Mouse (Mus musculus): ENCODE measurements around the gene Rnf115. TPM values are rescaled to one million over a fixed set of nuclear protein-coding genes. Genes with fewer than 3 reads are reported as not detected.

Gene Rnf115
- polyA plus RNA-seq, 1 experiment from 2014 or later = 36.9 TPM

GRCm38 (mm10) chr3:96787784-96788183 lies 60.3 kb downstream of the Rnf115 start:
- no peak overlapping the region for H3K27ac ChIP-seq (replicated peaks)
- H3K36me3 ChIP-seq = peaks cover 76% of the 10 kb centered on the region
- no peak overlapping the region for H3K4me2 ChIP-seq
- H3K9me3 ChIP-seq = no peaks in the 10 kb centered on the region
- no peaks in the 10 kb centered on the region for H3K4me1 ChIP-seq
- ATAC-seq (ENCODE audit: extremely low read depth, insufficient number of reproducible peaks, low FRiP score, low TSS enrichment) = no peak
- H3K27me3 ChIP-seq (replicated peaks) = no peaks in the 10 kb centered on the region
- no peak overlapping the region for H3K4me3 ChIP-seq
- 84% methylated on average over 1 of the region's 1 CpGs for WGBS
- H3K9ac ChIP-seq = no peak overlapping the region

DNA sequence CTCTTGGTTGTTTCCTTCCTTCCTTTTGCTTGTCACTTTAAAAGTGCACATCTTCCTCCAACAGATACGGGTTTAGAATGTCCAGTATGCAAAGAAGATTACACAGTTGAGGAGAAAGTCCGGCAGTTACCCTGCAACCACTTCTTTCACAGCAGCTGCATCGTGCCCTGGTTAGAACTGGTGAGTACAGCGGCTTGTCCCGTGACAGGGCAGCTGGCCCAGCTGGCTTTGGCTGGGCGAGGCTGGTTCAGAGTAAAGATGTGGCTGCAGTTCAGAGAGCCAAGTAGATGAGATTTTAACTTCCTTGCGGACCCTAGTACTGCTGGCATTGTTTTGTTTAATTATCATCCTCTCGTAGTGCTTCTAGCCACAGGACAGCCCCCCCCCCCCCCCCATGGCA lies 61.0 kb downstream of the Rnf115 start:
- no peak for ATAC-seq (ENCODE audit: extremely low read depth, insufficient number of reproducible peaks, low FRiP score, low TSS enrichment)
- Histone ChIP-seq H3K4me3 (no peak overlapping the region), H3K9me3 (no peaks in the 10 kb centered on the region), H3K4me2 (no peak overlapping the region), H3K27ac (replicated peaks) (no peak overlapping the region), H3K9ac (no peak overlapping the region), H3K27me3 (replicated peaks) (no peaks in the 10 kb centered on the region), H3K4me1 (no peaks in the 10 kb centered on the region), H3K36me3 (peaks cover 83% of the 10 kb centered on the region)
- WGBS = 82% methylated on average over 8 of the region's 8 CpGs

DNA sequence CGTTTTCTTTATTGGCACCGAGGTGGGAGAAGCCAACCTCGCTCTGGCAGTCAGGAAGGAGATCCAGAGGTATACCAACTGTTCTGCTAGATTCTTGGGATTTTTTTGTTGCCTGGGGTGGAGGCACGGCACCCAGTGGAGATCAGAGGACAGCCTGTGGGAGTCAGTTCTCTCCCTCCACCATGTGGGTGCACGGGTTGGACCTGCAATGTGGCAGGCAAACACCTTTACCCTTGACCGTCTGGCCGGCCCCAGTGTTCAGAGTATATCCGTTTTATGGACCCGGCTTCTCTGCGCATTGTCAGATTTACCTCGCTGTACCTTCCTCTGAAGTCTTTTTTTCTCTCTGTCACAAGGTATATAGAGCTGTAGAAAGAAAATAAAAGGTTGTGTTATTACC lies 72.8 kb downstream of the Rnf115 start:
- ATAC-seq (ENCODE audit: extremely low read depth, insufficient number of reproducible peaks, low FRiP score, low TSS enrichment) = no peak
- Histone ChIP-seq H3K27me3 (replicated peaks) (no peaks in the 10 kb centered on the region), H3K9ac (no peak overlapping the region), H3K4me1 (peaks cover 17% of the 10 kb centered on the region), H3K4me2 (no peak overlapping the region), H3K27ac (replicated peaks) (no peak overlapping the region), H3K4me3 (no peak overlapping the region), H3K9me3 (no peaks in the 10 kb centered on the region), H3K36me3 (peaks cover 12% of the 10 kb centered on the region)
- 73% methylated on average over 11 of the region's 11 CpGs for WGBS

DNA sequence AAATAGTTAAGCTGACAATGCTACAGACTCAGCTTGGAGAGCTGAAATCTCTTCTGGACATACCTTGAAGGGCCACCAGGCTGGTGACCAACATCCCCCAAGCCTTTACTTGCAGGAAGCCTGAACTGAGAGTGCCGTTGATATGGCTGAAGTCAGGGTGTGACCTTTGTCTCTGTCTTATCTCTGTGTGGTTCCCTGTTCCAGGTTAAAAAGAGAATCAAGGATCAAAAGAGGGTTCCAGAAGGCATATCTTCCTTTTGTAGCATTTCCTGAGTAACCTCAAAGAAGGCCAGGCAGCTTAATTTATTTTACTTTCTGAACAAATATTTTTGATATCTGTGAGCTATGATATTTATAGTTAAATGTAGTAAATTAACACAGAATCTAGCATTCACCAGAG lies 74.8 kb downstream of the Rnf115 start:
- Histone ChIP-seq H3K36me3 (peaks cover 11% of the 10 kb centered on the region), H3K27me3 (replicated peaks) (no peaks in the 10 kb centered on the region), H3K27ac (replicated peaks) (no peak overlapping the region), H3K4me2 (no peak overlapping the region), H3K9ac (no peak overlapping the region), H3K9me3 (peaks cover 5% of the 10 kb centered on the region; the same call in 1 of the 2 replicates), H3K4me1 (peaks cover 17% of the 10 kb centered on the region), H3K4me3 (no peak overlapping the region)
- ATAC-seq (ENCODE audit: extremely low read depth, insufficient number of reproducible peaks, low FRiP score, low TSS enrichment) = no peak
- WGBS = 24% methylated on average over 1 of the region's 1 CpGs

GRCm38 (mm10) chr3:96808136-96808535 lies 80.7 kb downstream of the Rnf115 start:
- Histone ChIP-seq H3K36me3 (peaks cover 7% of the 10 kb centered on the region; the same call in 1 of the 2 replicates), H3K4me2 (no peak overlapping the region), H3K27me3 (replicated peaks) (peaks cover 19% of the 10 kb centered on the region; the same call in 1 of the 2 replicates), H3K27ac (replicated peaks) (no peak overlapping the region), H3K4me3 (no peak overlapping the region), H3K4me1 (peaks cover 11% of the 10 kb centered on the region), H3K9ac (no peak overlapping the region), H3K9me3 (peaks cover 6% of the 10 kb centered on the region; the same call in 1 of the 2 replicates)
- no peak for ATAC-seq (ENCODE audit: extremely low read depth, insufficient number of reproducible peaks, low FRiP score, low TSS enrichment)
- 65% methylated on average over 3 of the region's 3 CpGs for WGBS

GRCm38 (mm10) chr3:96808651-96809050 lies 81.2 kb downstream of the Rnf115 start:
- 47% methylated on average over 3 of the region's 3 CpGs for WGBS
- H3K4me2 ChIP-seq = no peak overlapping the region
- H3K9me3 ChIP-seq = peaks cover 6% of the 10 kb centered on the region; the same call in 1 of the 2 replicates
- H3K4me1 ChIP-seq = peaks cover 16% of the 10 kb centered on the region
- peaks cover 7% of the 10 kb centered on the region; the same call in 1 of the 2 replicates for H3K36me3 ChIP-seq
- no peak overlapping the region for H3K9ac ChIP-seq
- ATAC-seq (ENCODE audit: extremely low read depth, insufficient number of reproducible peaks, low FRiP score, low TSS enrichment) = no peak
- H3K27ac ChIP-seq (replicated peaks) = no peak overlapping the region
- H3K27me3 ChIP-seq (replicated peaks) = peaks cover 20% of the 10 kb centered on the region; the same call in 1 of the 2 replicates
- no peak overlapping the region for H3K4me3 ChIP-seq

GRCm38 (mm10) chr3:96811232-96811631 lies 83.8 kb downstream of the Rnf115 start:
- H3K4me3 ChIP-seq = no peak overlapping the region
- whole genome bisulfite sequencing = 70% methylated on average over 3 of the region's 3 CpGs
- H3K4me1 ChIP-seq = peaks cover 22% of the 10 kb centered on the region
- H3K36me3 ChIP-seq = 0 out of 2 replicates have a peak, but pooled peaks cover 4% of the 10 kb centered on the region
- no peak overlapping the region for H3K9ac ChIP-seq
- peaks cover 6% of the 10 kb centered on the region; the same call in 1 of the 2 replicates for H3K9me3 ChIP-seq
- H3K27me3 ChIP-seq (replicated peaks) = peaks cover 45% of the 10 kb centered on the region
- no peak for ATAC-seq (ENCODE audit: extremely low read depth, insufficient number of reproducible peaks, low FRiP score, low TSS enrichment)
- H3K4me2 ChIP-seq = no peak overlapping the region
- H3K27ac ChIP-seq (replicated peaks) = no peak overlapping the region

DNA sequence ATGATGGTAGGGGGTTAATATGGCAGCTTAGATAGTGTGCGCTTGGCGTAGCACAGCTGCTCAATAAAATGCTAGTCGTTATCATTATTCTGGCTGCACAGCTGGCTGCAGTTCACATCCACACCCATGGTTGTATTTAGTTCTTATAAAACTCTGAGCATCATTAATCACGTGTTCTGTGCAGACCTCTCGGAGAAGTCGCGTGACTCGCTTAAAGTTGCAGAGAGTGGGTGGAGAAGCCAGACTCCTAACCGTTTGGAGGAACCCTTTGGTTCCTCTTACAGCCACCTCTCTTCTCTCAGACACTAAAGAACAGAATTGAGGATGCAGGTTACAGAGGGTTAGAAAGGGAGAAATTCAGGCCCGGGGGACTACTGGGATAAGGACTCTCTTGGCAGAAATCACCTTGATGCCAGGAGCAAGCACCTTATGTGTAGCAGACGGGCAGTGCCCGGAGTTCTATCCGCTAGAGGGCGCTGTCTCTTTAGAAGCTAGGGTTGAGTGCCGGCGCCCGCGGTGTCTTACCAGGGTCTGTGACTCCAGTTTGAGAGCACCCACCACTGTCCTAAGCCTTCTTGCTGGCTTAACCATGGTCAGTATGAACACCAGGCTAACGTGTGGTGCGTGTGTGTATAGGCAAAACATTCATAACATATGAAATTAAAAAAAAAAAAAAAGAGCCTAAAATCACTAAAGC lies 85.1 kb downstream of the Rnf115 start:
- Histone ChIP-seq H3K27me3 (replicated peaks) (peaks cover 51% of the 10 kb centered on the region), H3K9me3 (no peaks in the 10 kb centered on the region), H3K4me3 (peak overlapping the region; percentile 26), H3K27ac (replicated peaks) (no peak overlapping the region), H3K4me1 (peaks cover 22% of the 10 kb centered on the region), H3K4me2 (peak overlapping the region; percentile 58), H3K36me3 (no peaks in the 10 kb centered on the region), H3K9ac (no peak overlapping the region)
- WGBS = 38% methylated on average over 20 of the region's 20 CpGs
- no peak for ATAC-seq (ENCODE audit: extremely low read depth, insufficient number of reproducible peaks, low FRiP score, low TSS enrichment)

DNA sequence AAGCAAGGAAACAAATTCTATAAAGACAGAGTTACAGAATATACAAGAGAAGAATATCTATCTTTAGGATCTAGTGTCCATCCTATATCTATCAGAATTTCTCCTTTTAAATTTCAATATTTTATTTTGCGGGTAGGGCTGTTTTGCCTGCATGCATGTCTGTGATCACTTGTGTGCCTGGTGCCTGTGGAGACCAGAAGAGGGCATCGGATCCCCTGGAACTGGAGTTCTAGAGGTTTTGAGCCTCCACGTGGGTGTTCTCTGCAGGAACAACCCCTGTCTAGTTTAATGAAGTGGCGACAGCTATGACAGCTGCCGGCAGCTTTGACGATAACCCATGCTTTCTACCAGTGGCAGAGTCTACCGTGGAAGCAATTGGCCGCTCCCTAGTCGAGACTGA lies 85.6 kb downstream of the Rnf115 start:
- 0 out of 2 replicates have a peak overlapping the region, but pooled peaks have one; percentile 1 for H3K9ac ChIP-seq
- H3K9me3 ChIP-seq = 0 out of 2 replicates have a peak, but pooled peaks cover 2% of the 10 kb centered on the region
- ATAC-seq (ENCODE audit: extremely low read depth, insufficient number of reproducible peaks, low FRiP score, low TSS enrichment) = peak; percentile 25; the same call in 1 of the 2 replicates
- no peak overlapping the region for H3K27ac ChIP-seq (replicated peaks)
- 5% methylated on average over 9 of the region's 9 CpGs for WGBS
- peak overlapping the region; percentile 26 for H3K4me3 ChIP-seq
- peak overlapping the region; percentile 58 for H3K4me2 ChIP-seq
- peaks cover 51% of the 10 kb centered on the region for H3K27me3 ChIP-seq (replicated peaks)
- peaks cover 21% of the 10 kb centered on the region for H3K4me1 ChIP-seq
- H3K36me3 ChIP-seq = no peaks in the 10 kb centered on the region

- WGBS = 35% methylated on average over 7 of the region's 7 CpGs
- H3K9me3 ChIP-seq = 0 out of 2 replicates have a peak, but pooled peaks cover 2% of the 10 kb centered on the region
- peak overlapping the region; percentile 13; the same call in 1 of the 2 replicates for H3K4me3 ChIP-seq
- H3K9ac ChIP-seq = peak overlapping the region; percentile 1; the same call in 1 of the 2 replicates
- no peak overlapping the region for H3K27ac ChIP-seq (replicated peaks)
- H3K36me3 ChIP-seq = no peaks in the 10 kb centered on the region
- peaks cover 51% of the 10 kb centered on the region for H3K27me3 ChIP-seq (replicated peaks)
- H3K4me2 ChIP-seq = peak overlapping the region; percentile 58
- peaks cover 14% of the 10 kb centered on the region for H3K4me1 ChIP-seq
- ATAC-seq (ENCODE audit: extremely low read depth, insufficient number of reproducible peaks, low FRiP score, low TSS enrichment) = no peak
These were observed 86.3 kb downstream of the Rnf115 start for GRCm38 (mm10) chr3:96813591-96814244.

DNA sequence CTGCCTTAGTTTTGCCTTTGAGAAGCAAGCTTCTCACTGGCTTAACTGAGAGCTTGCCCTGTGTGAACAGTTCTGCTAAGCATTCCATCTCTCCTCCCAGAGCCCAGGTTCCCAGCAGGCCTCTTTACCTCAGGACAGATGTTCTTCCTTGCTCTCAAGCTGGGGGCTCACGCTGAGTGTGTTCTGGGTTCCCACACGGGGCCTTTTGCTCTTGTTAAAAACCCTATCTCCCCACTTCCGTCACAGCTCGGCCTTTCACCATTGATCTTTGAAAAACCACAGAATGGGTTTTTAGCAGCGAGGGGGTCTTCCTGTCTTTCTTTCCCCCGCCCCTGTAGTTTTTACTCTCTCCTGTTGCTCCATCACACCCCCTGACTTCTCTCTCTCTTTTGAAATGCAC lies 86.9 kb downstream of the Rnf115 start:
- Histone ChIP-seq H3K4me1 (peaks cover 12% of the 10 kb centered on the region), H3K4me2 (no peak overlapping the region), H3K9ac (no peak overlapping the region), H3K36me3 (no peaks in the 10 kb centered on the region), H3K9me3 (0 out of 2 replicates have a peak, but pooled peaks cover 2% of the 10 kb centered on the region), H3K4me3 (no peak overlapping the region), H3K27me3 (replicated peaks) (peaks cover 51% of the 10 kb centered on the region), H3K27ac (replicated peaks) (no peak overlapping the region)
- WGBS = 34% methylated on average over 6 of the region's 6 CpGs
- ATAC-seq (ENCODE audit: extremely low read depth, insufficient number of reproducible peaks, low FRiP score, low TSS enrichment) = no peak
